Mouse (Mus musculus) midbrain, embryonic 13.5 days (tissue): Measurements from ENCODE around the gene Socs1. TPM values are rescaled to one million over a fixed set of nuclear protein-coding genes. Genes with fewer than 3 reads are reported as not detected.
A peak's percentile ranks its signal among the peaks of the same experiment; 100 is the strongest.
"Not testable (repeated sequence)": the region's sequence is repeated elsewhere in the genome, so short reads cannot be mapped to it uniquely, and the experiment has no call there.

ENCODE experiments used
- ATAC-seq: fragments of 200-750 bp; cut with Nextera tagmentation; 2 replicates; pipeline ENCODE4 v1.8.0; 2017; ENCODE audit warnings: mild to moderate bottlenecking, moderate TSS enrichment, moderate library complexity
- H3K27ac ChIP-seq: fragments of 300-500 bp; sonication (generic); 2 replicates; pipeline ENCODE4 v1.5.1; 2015; ENCODE audit warnings: inconsistent platforms, mild to moderate bottlenecking, moderate library complexity
- H3K27me3 ChIP-seq: fragments of 300-500 bp; sonication (generic); 2 replicates; pipeline ENCODE4 v1.6.1; 2015; ENCODE audit warnings: mild to moderate bottlenecking, inconsistent platforms
- H3K36me3 ChIP-seq: fragments of 300-500 bp; sonication (generic); 2 replicates; pipeline ENCODE4 v1.6.1; 2015; ENCODE audit warnings: mild to moderate bottlenecking, inconsistent platforms
- H3K4me1 ChIP-seq: fragments of 300-500 bp; sonication (generic); replicated peaks from 2 replicates; pipeline ENCODE4 v1.6.1; 2015; ENCODE audit warnings: inconsistent platforms
- H3K4me2 ChIP-seq: fragments of 300-500 bp; sonication (generic); replicated peaks from 2 replicates; pipeline ENCODE4 v1.6.1; 2015; ENCODE audit warnings: moderate library complexity, mild to moderate bottlenecking, inconsistent platforms
- H3K4me3 ChIP-seq: fragments of 300-500 bp; sonication (generic); replicated peaks from 2 replicates; pipeline ENCODE4 v1.5.1; 2015; ENCODE audit warnings: mild to moderate bottlenecking, inconsistent platforms
- H3K9ac ChIP-seq: fragments of 300-500 bp; sonication (generic); replicated peaks from 2 replicates; pipeline ENCODE4 v1.6.1; 2015; ENCODE audit warnings: mild to moderate bottlenecking, inconsistent platforms
- H3K9me3 ChIP-seq: fragments of 300-500 bp; sonication (generic); 2 replicates; pipeline ENCODE4 v1.6.1; 2016; ENCODE audit warnings: mild to moderate bottlenecking, inconsistent platforms
- WGBS: fragments of 180-500 bp; shearing (Covaris S2); methylation state at CpG from one replicate; pipeline ENCODE4 v1.1.7; 2015; 5-methylcytosine and 5-hydroxymethylcytosine counted together
- polyA plus RNA-seq: library from polyadenylated mRNA; unstranded; fragments of >200 nt; fragmentation: Nextera tagmentation; extraction: Ambion mirVana; gene quantifications from 2 replicates; pipeline ENCODE4 v1.2.1, GENCODE M21; 2015

Socs1 gene
- polyA plus RNA-seq, 1 experiment from 2014 or later: 2.3 TPM

DNA sequence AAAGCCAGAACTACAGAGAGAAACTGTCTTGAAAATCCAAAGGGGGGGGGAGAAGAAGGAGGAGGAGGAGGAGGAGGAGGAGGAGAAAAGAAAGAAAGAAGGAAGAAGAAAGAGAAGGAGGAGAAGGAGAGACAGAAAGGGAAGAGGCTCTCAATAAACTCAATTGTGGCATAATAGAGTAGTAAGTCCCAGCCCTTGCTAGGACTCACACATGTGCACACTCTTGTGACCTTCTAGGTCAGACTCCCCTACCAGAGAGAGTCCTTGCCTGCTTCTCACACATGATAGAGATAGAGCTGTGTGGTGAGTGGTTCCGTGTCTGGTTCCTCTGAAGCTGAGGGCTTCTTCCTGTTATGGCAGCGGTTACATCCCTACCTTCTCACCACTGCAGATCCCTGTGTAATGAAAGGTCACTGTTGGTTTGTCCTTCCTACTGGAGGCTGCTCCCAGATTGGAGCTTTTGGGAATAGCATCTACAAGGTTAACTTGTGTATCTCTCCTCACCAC lies 27.6 kb upstream of the Socs1 start, which contains the start of gene Gm11172:
Gene Gm11172, plus strand, starts transcription at position 51 of the 507 bp plus-strand sequence.
- 100% methylated on average over 2 of the region's 2 CpGs for WGBS
- no peak for ATAC-seq
- Histone ChIP-seq H3K36me3 (no peaks in the 10 kb centered on the region), H3K4me3 (no peak within 1 kb of the TSS), H3K4me2 (no peak within 1 kb of the TSS), H3K4me1 (no peaks in the 10 kb centered on the region), H3K9me3 (no peaks in the 10 kb centered on the region), H3K27ac (no peak within 1 kb of the TSS), H3K27me3 (no peaks in the 10 kb centered on the region), H3K9ac (no peak within 1 kb of the TSS)

DNA sequence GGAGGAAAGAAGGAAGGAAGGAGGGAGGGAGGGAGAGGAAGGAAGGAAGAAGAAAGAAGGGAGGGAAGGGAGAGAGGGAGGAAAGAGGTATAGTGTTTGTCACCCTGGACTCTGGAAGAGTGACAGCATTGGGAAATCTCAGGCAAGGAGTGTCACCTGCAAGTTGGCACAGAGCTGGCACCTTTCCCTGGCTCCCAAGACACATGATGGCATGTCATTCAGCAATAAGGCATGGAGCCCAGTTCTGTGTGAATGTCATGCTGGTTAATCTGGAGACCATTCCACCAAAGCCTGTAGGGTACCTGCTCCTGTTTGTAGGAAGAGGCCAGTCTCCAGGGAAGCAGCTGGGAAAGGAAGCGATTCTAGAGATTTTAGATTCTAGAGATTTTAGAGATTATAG lies 25.0 kb upstream of the Socs1 start:
- Histone ChIP-seq H3K9ac (no peak overlapping the region), H3K4me3 (no peak overlapping the region), H3K36me3 (no peaks in the 10 kb centered on the region), H3K4me1 (no peaks in the 10 kb centered on the region), H3K4me2 (no peak overlapping the region), H3K9me3 (no peaks in the 10 kb centered on the region), H3K27ac (no peak overlapping the region), H3K27me3 (no peaks in the 10 kb centered on the region)
- WGBS: 96% methylated on average over 1 of the region's 1 CpGs
- no peak for ATAC-seq

DNA sequence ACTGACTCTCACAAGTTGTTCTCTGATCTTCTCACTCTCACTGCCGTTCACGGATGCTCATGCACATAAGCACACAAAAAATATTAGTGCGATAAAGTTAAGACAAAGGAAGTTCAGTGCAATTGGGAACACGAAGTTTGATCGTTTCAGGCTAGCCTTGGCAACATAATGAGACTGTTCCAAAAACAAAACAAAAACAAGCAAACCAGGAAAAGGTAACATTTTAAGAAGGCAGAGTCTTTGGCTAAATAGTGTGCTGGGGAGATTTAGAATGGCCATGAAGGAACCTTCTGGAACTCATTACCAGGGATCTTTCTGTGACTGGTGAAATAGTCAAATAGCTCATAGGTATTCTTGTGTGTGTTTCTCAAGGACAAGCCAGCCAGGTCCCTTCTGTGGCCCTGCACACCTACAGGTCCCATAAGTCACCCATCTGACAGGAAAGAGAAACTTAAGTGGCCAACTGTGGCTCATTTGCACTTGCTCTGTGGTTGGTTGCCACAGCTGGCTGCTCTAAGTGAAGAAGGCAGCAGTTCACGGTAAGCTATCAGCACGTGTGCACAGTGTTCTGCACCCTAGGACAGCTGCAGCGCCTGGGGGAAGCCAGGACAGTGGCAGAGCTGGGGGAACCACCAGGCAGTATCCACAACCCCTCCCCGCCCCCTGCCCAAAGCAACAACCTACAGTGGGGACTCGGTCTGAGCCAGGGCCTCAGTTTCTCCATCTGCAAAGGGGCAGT lies 20.6 kb upstream of the Socs1 start, which contains the start of gene Prm1:
Gene Prm1, minus strand, starts transcription at position 51 of the 739 bp plus-strand sequence.
- H3K27ac ChIP-seq: no peak within 1 kb of the TSS

DNA sequence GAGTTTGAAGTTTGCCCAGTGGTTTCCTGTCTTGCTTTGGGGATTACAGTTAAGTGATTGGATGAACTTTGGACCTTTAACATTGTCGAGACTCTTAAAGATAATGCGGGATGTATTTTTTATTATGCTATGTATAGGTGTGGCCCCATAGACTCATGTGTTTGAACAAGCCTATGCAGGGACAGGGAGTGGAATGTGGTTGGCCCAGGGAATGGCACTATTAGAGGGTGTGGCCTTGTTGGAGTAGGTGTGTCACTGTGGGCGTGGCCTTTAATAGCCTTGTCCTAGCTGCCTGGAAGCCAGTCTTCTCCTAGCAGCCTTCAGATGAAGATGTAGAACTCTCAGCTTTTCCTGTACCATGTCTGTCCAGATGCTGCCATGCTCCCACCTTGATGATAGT lies 17.1 kb upstream of the Socs1 start:
- not testable (repeated sequence) for H3K4me3 ChIP-seq, H3K9me3 ChIP-seq, H3K27me3 ChIP-seq, H3K4me1 ChIP-seq, H3K27ac ChIP-seq, H3K9ac ChIP-seq, ATAC-seq, H3K36me3 ChIP-seq, H3K4me2 ChIP-seq
- 91% methylated on average over 3 of the region's 3 CpGs for WGBS

More for the DNA sequence above, 20.6 kb upstream of the Socs1 start, which contains the start of gene Prm1:
- no peak within 1 kb of the TSS for H3K4me3 ChIP-seq
- no peak within 1 kb of the TSS for H3K9ac ChIP-seq
- H3K36me3 ChIP-seq: no peaks in the 10 kb centered on the region
- H3K9me3 ChIP-seq: no peaks in the 10 kb centered on the region
- no peak for ATAC-seq
- 85% methylated on average over 10 of the region's 10 CpGs for WGBS
- H3K27me3 ChIP-seq: no peaks in the 10 kb centered on the region
- H3K4me1 ChIP-seq: no peaks in the 10 kb centered on the region
- no peak within 1 kb of the TSS for H3K4me2 ChIP-seq

DNA sequence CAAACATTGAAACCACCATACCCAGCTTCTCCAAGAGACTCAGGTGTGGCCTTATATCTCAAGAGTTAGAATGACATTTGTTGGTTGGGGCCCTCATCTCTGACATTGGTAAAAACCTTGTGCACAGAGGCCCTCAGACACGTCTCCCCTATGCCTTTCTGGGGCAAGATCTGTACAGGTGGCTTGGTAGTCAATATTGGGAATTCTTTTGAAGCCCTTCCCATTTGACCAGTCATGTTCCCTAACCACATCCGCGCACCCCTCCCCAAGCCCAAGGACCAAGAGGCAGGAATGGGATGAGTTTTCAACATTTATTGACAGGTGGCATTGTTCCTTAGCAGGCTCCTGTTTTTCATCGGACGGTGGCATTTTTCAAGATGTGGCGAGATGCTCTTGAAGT lies 10.7 kb upstream of the Socs1 start, which contains the start of gene Prm2:
Gene Prm2, minus strand, starts transcription at position 101 of the 400 bp plus-strand sequence.
- WGBS: 84% methylated on average over 6 of the region's 6 CpGs
- H3K4me1 ChIP-seq: no peaks in the 10 kb centered on the region
- no peak within 1 kb of the TSS for H3K4me2 ChIP-seq
- no peak within 1 kb of the TSS for H3K4me3 ChIP-seq
- H3K9me3 ChIP-seq: no peaks in the 10 kb centered on the region; the same call in 1 of the 2 replicates
- H3K36me3 ChIP-seq: no peaks in the 10 kb centered on the region
- H3K9ac ChIP-seq: no peak within 1 kb of the TSS
- peaks cover 11% of the 10 kb centered on the region; the same call in 1 of the 2 replicates for H3K27me3 ChIP-seq
- no peak for ATAC-seq
- H3K27ac ChIP-seq: no peak within 1 kb of the TSS

DNA sequence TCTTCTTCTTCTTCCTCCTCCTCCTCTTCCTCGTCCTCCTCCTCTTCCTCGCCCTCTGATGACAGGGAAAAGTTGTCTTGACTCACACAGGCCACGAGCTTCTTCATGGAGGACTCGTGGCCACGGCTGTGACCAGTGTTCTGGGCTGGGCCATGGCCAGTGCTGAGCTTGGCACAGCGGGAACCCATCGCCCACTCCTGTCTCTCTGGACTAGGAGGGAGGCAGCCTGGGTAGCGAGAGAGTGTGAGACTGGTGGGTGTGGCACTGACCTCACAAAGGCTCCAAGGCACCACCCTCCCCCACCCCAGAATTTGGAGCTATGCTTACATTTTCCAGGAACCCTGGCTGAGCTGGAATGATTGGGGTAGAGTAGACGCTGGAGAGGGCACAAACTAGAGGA lies 5.4 kb upstream of the Socs1 start, which contains the start of gene Prm3:
Gene Prm3, minus strand, starts transcription at position 213 of the 400 bp plus-strand sequence.
- no peak within 1 kb of the TSS for H3K27ac ChIP-seq
- no peak within 1 kb of the TSS for H3K4me2 ChIP-seq
- no peaks in the 10 kb centered on the region for H3K36me3 ChIP-seq
- 77% methylated on average over 9 of the region's 9 CpGs for WGBS
- peaks cover 5% of the 10 kb centered on the region for H3K4me1 ChIP-seq
- H3K9ac ChIP-seq: no peak within 1 kb of the TSS
- no peak within 1 kb of the TSS for H3K4me3 ChIP-seq
- no peaks in the 10 kb centered on the region; the same call in 1 of the 2 replicates for H3K9me3 ChIP-seq
- ATAC-seq: no peak
- H3K27me3 ChIP-seq: 0 out of 2 replicates have a peak, but pooled peaks cover under 1% of the 10 kb centered on the region

DNA sequence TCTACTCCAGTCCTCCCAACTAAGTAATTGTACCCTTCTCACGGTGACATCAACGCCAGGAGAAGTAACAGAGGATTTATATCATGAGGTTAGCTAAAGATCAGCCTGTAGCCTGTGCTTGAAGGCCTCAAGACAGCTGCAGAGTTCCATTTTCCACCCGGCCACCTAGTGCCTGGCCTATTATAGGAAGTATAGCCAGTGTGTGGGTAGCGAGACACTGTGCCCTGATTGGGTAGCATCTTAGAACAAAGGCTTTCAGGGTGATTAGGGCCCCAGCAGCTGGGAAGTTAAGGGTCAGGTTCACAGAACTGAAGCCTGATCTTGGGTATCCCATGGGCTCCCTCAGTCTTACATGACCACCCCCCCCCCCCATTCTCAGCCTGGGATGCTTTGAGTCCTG lies 3.5 kb upstream of the Socs1 start:
- no peak overlapping the region for H3K27ac ChIP-seq
- no peaks in the 10 kb centered on the region for H3K36me3 ChIP-seq
- H3K27me3 ChIP-seq: peaks cover 11% of the 10 kb centered on the region
- H3K4me3 ChIP-seq: no peak overlapping the region
- peaks cover 15% of the 10 kb centered on the region for H3K4me1 ChIP-seq
- H3K9me3 ChIP-seq: no peaks in the 10 kb centered on the region; the same call in 1 of the 2 replicates
- no peak overlapping the region for H3K9ac ChIP-seq
- 57% methylated on average over 4 of the region's 4 CpGs for WGBS
- no peak overlapping the region for H3K4me2 ChIP-seq
- ATAC-seq: no peak

DNA sequence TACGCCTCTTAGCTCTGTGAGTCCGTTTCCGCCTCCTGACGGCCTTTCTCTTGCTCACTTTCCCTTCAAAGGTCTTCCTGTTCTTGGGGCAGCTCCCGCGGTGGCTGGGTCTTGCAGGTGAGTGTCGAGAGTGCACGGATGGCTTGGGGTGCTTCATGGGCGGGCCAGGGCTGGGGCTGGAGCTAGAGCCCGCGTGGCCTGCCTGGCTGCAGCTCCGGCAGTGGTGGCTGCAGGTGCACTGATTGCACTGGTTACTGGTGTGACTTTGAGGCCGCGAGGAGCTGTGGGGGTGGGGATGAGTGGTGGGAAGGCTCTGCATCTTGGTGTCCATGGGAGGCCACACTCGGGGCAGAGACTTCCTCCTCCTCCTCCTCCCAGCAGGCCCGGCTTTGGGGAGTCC lies 2.9 kb upstream of the Socs1 start, which contains the start of gene Tnp2:
Gene Tnp2, minus strand, starts transcription at position 390 of the 400 bp plus-strand sequence.
- peaks cover 16% of the 10 kb centered on the region for H3K4me1 ChIP-seq
- peaks cover 17% of the 10 kb centered on the region for H3K27me3 ChIP-seq
- H3K4me2 ChIP-seq: no peak within 1 kb of the TSS
- WGBS: 65% methylated on average over 16 of the region's 16 CpGs
- no peak within 1 kb of the TSS for H3K9ac ChIP-seq
- ATAC-seq: no peak
- H3K27ac ChIP-seq: no peak within 1 kb of the TSS
- no peak within 1 kb of the TSS for H3K4me3 ChIP-seq
- H3K9me3 ChIP-seq: no peaks in the 10 kb centered on the region; the same call in 1 of the 2 replicates
- no peaks in the 10 kb centered on the region for H3K36me3 ChIP-seq

DNA sequence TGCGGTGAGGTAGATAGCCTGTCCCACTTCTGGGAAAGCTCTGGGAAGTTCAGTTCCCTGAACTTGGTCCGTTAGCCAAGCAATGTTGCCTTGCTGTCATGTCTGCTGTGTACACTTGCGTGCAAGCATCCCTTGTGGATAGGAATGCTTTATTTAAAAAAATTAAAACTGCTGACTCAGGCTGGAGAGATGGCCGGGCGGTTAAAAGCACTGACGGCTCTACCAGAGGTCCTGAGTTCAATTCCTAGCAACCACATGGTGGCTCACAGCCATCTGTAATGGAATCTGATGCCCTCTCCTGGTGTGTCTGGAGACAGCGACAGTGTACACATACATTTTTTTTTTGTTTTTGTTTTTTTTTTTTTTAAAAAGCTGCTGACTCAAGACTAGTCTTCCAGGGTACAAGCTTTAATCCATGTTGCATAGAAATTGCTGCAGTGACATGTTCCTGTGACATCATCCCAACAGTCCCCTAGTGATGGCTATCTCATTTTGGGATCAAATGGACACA lies 2.3 kb upstream of the Socs1 start:
- Histone ChIP-seq H3K27ac (no peak overlapping the region), H3K9ac (no peak overlapping the region), H3K4me2 (no peak overlapping the region), H3K9me3 (no peaks in the 10 kb centered on the region; the same call in 1 of the 2 replicates), H3K36me3 (no peaks in the 10 kb centered on the region), H3K4me1 (peaks cover 20% of the 10 kb centered on the region), H3K4me3 (no peak overlapping the region), H3K27me3 (peaks cover 23% of the 10 kb centered on the region)
- 85% methylated on average over 7 of the region's 7 CpGs for WGBS
- ATAC-seq: no peak

DNA sequence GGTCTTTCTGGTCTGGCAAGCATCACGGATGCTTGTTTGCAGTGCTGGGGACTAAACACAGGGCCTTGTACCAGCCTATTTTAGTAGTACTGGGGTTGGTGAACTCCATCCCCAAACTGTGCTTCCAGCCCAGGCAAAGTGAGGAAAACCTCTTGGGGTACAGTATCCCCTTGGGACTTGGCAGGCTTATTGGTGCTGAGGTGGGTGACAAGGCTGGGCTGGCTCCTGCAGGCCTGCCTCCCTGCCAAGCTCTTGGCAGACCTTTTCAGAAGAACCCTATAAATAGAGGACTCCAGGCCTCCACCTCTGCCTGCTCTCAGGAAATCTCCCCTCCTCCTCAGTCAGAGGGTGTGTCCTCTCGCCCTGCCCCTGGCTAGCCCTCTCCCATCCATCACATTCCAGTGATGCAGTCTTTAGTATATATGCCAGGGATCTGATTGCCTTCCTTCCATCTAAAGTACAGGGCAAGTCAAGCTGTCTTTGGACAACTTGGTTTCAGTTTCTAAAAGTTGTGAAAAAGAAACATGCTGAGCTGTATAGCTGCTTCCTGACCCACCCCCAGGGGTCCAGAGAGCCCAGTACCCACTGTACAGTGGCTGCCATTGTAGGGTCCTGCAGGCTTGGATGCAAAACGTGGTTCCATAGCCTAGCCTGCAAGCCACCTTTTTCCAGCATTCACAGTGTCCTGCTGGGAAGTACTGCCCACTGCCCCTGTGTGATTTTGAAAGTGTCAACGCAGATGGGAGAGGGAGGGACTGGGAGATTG lies 1.6 kb upstream of the Socs1 start:
- Histone ChIP-seq H3K27ac (no peak overlapping the region), H3K4me1 (peaks cover 26% of the 10 kb centered on the region), H3K9ac (no peak overlapping the region), H3K4me3 (no peak overlapping the region), H3K9me3 (no peaks in the 10 kb centered on the region; the same call in 1 of the 2 replicates), H3K27me3 (peaks cover 26% of the 10 kb centered on the region), H3K36me3 (no peaks in the 10 kb centered on the region), H3K4me2 (0 out of 2 replicates have a peak overlapping the region, but pooled peaks have one; percentile 98)
- WGBS: 72% methylated on average over 4 of the region's 4 CpGs
- ATAC-seq: no peak

DNA sequence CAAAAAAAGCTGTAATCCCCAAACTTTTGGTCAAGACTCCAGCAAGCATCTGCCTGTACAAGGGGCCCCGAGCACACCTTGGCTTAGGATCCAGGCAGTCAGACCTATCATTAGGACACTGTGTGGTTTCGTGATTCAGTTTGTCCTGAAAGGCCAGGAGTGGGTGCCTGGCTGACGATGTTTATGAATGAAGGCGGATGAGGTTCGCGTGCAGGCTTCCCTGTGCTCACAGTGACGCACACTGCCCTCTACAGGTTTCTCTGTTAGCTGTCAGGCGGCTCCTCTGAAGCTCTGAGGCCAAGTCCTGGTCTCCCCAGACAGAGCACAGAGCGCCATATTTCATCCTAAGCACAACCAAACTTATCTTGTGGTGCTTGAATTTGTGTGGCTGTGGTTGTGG lies 952 bp upstream of the Socs1 start:
- Histone ChIP-seq H3K4me2 (peak overlapping the region; percentile 98), H3K9me3 (no peaks in the 10 kb centered on the region), H3K27me3 (peaks cover 26% of the 10 kb centered on the region), H3K4me1 (peaks cover 29% of the 10 kb centered on the region), H3K4me3 (peak overlapping the region; percentile 56), H3K36me3 (no peaks in the 10 kb centered on the region), H3K27ac (peak overlapping the region; percentile 81), H3K9ac (peak overlapping the region; percentile 71)
- peak; percentile 51 for ATAC-seq
- WGBS: 2% methylated on average over 9 of the region's 9 CpGs
